Mouse (Mus musculus): ENCODE measurements around the gene Mark4.
A peak's percentile ranks its signal among the peaks of the same experiment; 100 is the strongest.

The Mark4 gene

GRCm38 (mm10) chr7:19437048-19437447 lies 21.6 kb downstream of the Mark4 start:
- no peak for DNase-seq (ENCODE audit: low spot score in 2 of 2)

GRCm38 (mm10) chr7:19436276-19436675 lies 22.3 kb downstream of the Mark4 start:
- DNase-seq (ENCODE audit: low spot score in 2 of 2): no peak

GRCm38 (mm10) chr7:19432475-19432874 lies 26.1 kb downstream of the Mark4 start:
- DNase-seq (ENCODE audit: low spot score in 2 of 2): no peak

- DNase-seq (ENCODE audit: low spot score in 2 of 2): no peak
These were observed 28.2 kb downstream of the Mark4 start for GRCm38 (mm10) chr7:19430402-19430801.

- no peak for DNase-seq (ENCODE audit: low spot score in 2 of 2)
These were observed 28.9 kb downstream of the Mark4 start for GRCm38 (mm10) chr7:19429726-19430125.

- no peak for DNase-seq (ENCODE audit: low spot score in 2 of 2)
These were observed 30.5 kb downstream of the Mark4 start for GRCm38 (mm10) chr7:19427999-19428650.

- no peak for DNase-seq (ENCODE audit: low spot score in 2 of 2)
These were observed 31.7 kb downstream of the Mark4 start for GRCm38 (mm10) chr7:19426888-19427287.

GRCm38 (mm10) chr7:19426349-19426748 lies 32.3 kb downstream of the Mark4 start:
- DNase-seq (ENCODE audit: low spot score in 2 of 2): no peak

GRCm38 (mm10) chr7:19424051-19424450 lies 34.6 kb downstream of the Mark4 start:
- no peak for DNase-seq (ENCODE audit: low spot score in 2 of 2)

- DNase-seq (ENCODE audit: low spot score in 2 of 2): no peak
These were observed 35.5 kb downstream of the Mark4 start for GRCm38 (mm10) chr7:19423083-19423482.

GRCm38 (mm10) chr7:19420821-19421636 lies 37.6 kb downstream of the Mark4 start:
- DNase-seq (ENCODE audit: low spot score in 2 of 2): peak; percentile 75 to 81

- peak in 1 of 2 experiments; percentile 16 for DNase-seq (ENCODE audit: low spot score in 2 of 2)
These were observed 38.5 kb downstream of the Mark4 start for GRCm38 (mm10) chr7:19420121-19420520.

GRCm38 (mm10) chr7:19416590-19416989 lies 42.0 kb downstream of the Mark4 start:
- DNase-seq (ENCODE audit: low spot score in 2 of 2): no peak

GRCm38 (mm10) chr7:19413525-19413924 lies 45.1 kb downstream of the Mark4 start:
- no peak for DNase-seq (ENCODE audit: low spot score in 2 of 2)

- DNase-seq (ENCODE audit: low spot score in 2 of 2): no peak
These were observed 46.8 kb downstream of the Mark4 start for GRCm38 (mm10) chr7:19411783-19412182.

- DNase-seq (ENCODE audit: low spot score in 2 of 2): peak in 1 of 2 experiments; percentile 22
These were observed 47.8 kb downstream of the Mark4 start for GRCm38 (mm10) chr7:19410766-19411344.

- DNase-seq (ENCODE audit: low spot score in 2 of 2): no peak
These were observed 48.9 kb downstream of the Mark4 start for GRCm38 (mm10) chr7:19409753-19410152.

- DNase-seq (ENCODE audit: low spot score in 2 of 2): peak; percentile 55 to 87
These were observed 53.2 kb downstream of the Mark4 start for GRCm38 (mm10) chr7:19405417-19405816.

- no peak for DNase-seq (ENCODE audit: low spot score in 2 of 2)
These were observed 54.1 kb downstream of the Mark4 start, which contains the start of gene Ckm for GRCm38 (mm10) chr7:19404476-19404875. TSS of gene Ckm (plus strand) at chr7:19404776.

GRCm38 (mm10) chr7:19403731-19404296 lies 54.8 kb downstream of the Mark4 start, which contains the start of gene Klc3:
TSS of gene Klc3 (minus strand) at chr7:19404104.
- DNase-seq (ENCODE audit: low spot score in 2 of 2): peak; percentile 70 to 78

- DNase-seq (ENCODE audit: low spot score in 2 of 2): no peak
These were observed 56.0 kb downstream of the Mark4 start for GRCm38 (mm10) chr7:19402535-19403112.

- no peak for DNase-seq (ENCODE audit: low spot score in 2 of 2)
These were observed 57.7 kb downstream of the Mark4 start for GRCm38 (mm10) chr7:19400946-19401345.

Data from urinary bladder, adult 18-20 months (tissue).